Mouse (Mus musculus) embryonic facial prominence, embryonic 12.5 days (tissue): ENCODE measurements at regions not wholly inside any gene's neighbourhood (a gene's known extent, or its start where the extent isn't known, plus 50 kb on each side); places are given as distances from the start of the nearest gene placed in this dataset.

Source experiments
- ATAC-seq: fragments of 200-750 bp; cut with Nextera tagmentation; 2 replicates; pipeline ENCODE4 v1.8.0; 2017; ENCODE audit not compliant: insufficient number of reproducible peaks, insufficient read depth, low FRiP score, low TSS enrichment
- H3K27ac ChIP-seq: fragments of 300-500 bp; sonication (generic); 2 replicates; pipeline ENCODE4 v1.5.1; 2016; ENCODE audit warnings: mild to moderate bottlenecking
- H3K27me3 ChIP-seq: fragments of 300-500 bp; sonication (generic); 2 replicates; pipeline ENCODE4 v1.6.1; 2016; ENCODE audit warnings: mild to moderate bottlenecking, moderate library complexity
- H3K36me3 ChIP-seq: fragments of 300-500 bp; sonication (generic); 2 replicates; pipeline ENCODE4 v1.6.1; 2016; ENCODE audit warnings: mild to moderate bottlenecking
- H3K4me1 ChIP-seq: fragments of 300-500 bp; sonication (generic); 2 replicates; pipeline ENCODE4 v1.6.1; 2016
- H3K4me2 ChIP-seq: fragments of 300-500 bp; sonication (generic); replicated peaks from 2 replicates; pipeline ENCODE4 v1.6.1; 2016; ENCODE audit warnings: mild to moderate bottlenecking, moderate library complexity
- H3K4me3 ChIP-seq: fragments of 300-500 bp; sonication (generic); 2 replicates; pipeline ENCODE4 v1.5.1; 2016; ENCODE audit warnings: mild to moderate bottlenecking
- H3K9ac ChIP-seq: fragments of 300-500 bp; sonication (generic); 2 replicates; pipeline ENCODE4 v1.6.1; 2016; ENCODE audit warnings: mild to moderate bottlenecking, moderate library complexity
- H3K9me3 ChIP-seq: fragments of 300-500 bp; sonication (generic); 2 replicates; pipeline ENCODE4 v1.6.1; 2016; ENCODE audit warnings: mild to moderate bottlenecking, moderate library complexity
- WGBS: fragments of 180-500 bp; shearing (Covaris S2); methylation state at CpG from one replicate; pipeline ENCODE4 v1.1.7; 2016; 5-methylcytosine and 5-hydroxymethylcytosine counted together

DNA sequence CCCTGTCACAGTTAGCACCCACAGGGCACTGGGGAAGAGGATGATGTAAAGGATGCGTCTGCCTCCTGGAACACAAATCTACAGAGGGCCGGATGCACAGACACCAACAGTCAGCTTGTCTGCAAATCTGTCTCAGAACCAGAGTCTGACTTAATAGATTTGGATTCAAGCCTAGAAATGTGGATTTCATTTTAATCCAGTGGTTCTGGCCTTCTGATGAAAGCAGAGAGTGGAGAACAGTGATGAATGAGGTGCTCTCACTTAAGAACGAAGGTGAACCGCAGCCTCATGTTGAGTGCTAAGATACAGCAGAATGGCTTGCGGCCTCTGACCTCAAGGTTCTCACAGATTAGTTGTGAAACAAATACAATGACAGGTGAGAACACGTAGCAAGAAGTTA lies 446.5 kb downstream of the Tmem114 start:
- Histone ChIP-seq H3K4me2 (no peak overlapping the region), H3K4me1 (no peaks in the 10 kb centered on the region), H3K9ac (no peak overlapping the region), H3K36me3 (no peaks in the 10 kb centered on the region), H3K27ac (no peak overlapping the region), H3K9me3 (no peaks in the 10 kb centered on the region), H3K4me3 (no peak overlapping the region), H3K27me3 (no peaks in the 10 kb centered on the region)
- ATAC-seq = no peak
- 67% methylated on average over 6 of the region's 6 CpGs for WGBS

GRCm38 (mm10) chr16:7951616-7952015 lies 473.3 kb downstream of the Tmem114 start:
- Histone ChIP-seq H3K27ac (no peak overlapping the region), H3K9ac (no peak overlapping the region), H3K4me3 (no peak overlapping the region), H3K4me1 (no peaks in the 10 kb centered on the region), H3K36me3 (no peaks in the 10 kb centered on the region), H3K9me3 (no peaks in the 10 kb centered on the region), H3K4me2 (no peak overlapping the region), H3K27me3 (no peaks in the 10 kb centered on the region)
- WGBS = 74% methylated on average over 2 of the region's 2 CpGs
- no peak for ATAC-seq

- H3K9ac ChIP-seq = no peak overlapping the region
- no peak overlapping the region for H3K4me2 ChIP-seq
- no peaks in the 10 kb centered on the region for H3K27me3 ChIP-seq
- WGBS = 74% methylated on average over 2 of the region's 2 CpGs
- H3K9me3 ChIP-seq = no peaks in the 10 kb centered on the region
- H3K4me3 ChIP-seq = no peak overlapping the region
- H3K36me3 ChIP-seq = no peaks in the 10 kb centered on the region
- ATAC-seq = no peak
- no peaks in the 10 kb centered on the region for H3K4me1 ChIP-seq
- no peak overlapping the region for H3K27ac ChIP-seq
Measured at GRCm38 (mm10) chr16:7942333-7942732, 482.6 kb downstream of the Tmem114 start.

- 71% methylated on average over 5 of the region's 5 CpGs for WGBS
- H3K9ac ChIP-seq = no peak overlapping the region
- H3K4me2 ChIP-seq = no peak overlapping the region
- no peaks in the 10 kb centered on the region for H3K27me3 ChIP-seq
- H3K4me1 ChIP-seq = no peaks in the 10 kb centered on the region
- no peaks in the 10 kb centered on the region for H3K36me3 ChIP-seq
- no peak overlapping the region for H3K4me3 ChIP-seq
- H3K27ac ChIP-seq = no peak overlapping the region
- no peak for ATAC-seq
- H3K9me3 ChIP-seq = no peaks in the 10 kb centered on the region
Measured at GRCm38 (mm10) chr16:7937167-7937566, 487.8 kb downstream of the Tmem114 start.

- Histone ChIP-seq H3K4me3 (no peak overlapping the region), H3K36me3 (no peaks in the 10 kb centered on the region), H3K27ac (no peak overlapping the region), H3K4me2 (no peak overlapping the region), H3K9ac (no peak overlapping the region), H3K4me1 (no peaks in the 10 kb centered on the region), H3K9me3 (no peaks in the 10 kb centered on the region), H3K27me3 (no peaks in the 10 kb centered on the region)
- 55% methylated on average over 4 of the region's 4 CpGs for WGBS
- ATAC-seq = no peak
Measured at GRCm38 (mm10) chr16:7932322-7932721, 492.6 kb downstream of the Tmem114 start.

- 85% methylated on average over 6 of the region's 6 CpGs for WGBS
- H3K27ac ChIP-seq = no peak overlapping the region
Measured at GRCm38 (mm10) chr16:7931676-7932075, 493.3 kb downstream of the Tmem114 start.

DNA sequence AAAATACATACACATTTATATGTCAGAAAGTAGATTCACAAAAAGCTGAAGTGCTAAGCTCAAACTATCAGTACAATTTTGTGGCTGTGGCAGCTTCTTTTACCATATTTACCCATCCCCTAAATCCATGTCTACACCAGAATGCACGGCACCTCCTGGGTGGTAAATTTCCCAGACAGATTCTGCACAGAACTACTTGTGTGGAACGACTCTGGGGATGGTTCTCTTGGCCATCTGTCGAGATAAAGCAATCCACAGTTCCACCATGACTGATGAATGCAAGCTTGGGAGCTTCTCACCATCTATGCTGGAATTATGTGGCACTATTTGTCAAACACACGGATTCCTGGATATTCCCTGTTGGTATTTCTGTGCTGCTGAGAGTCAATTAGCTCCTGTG lies 495.8 kb downstream of the Tmem114 start:
- Histone ChIP-seq H3K27me3 (no peaks in the 10 kb centered on the region), H3K4me2 (no peak overlapping the region), H3K9me3 (no peaks in the 10 kb centered on the region), H3K4me3 (no peak overlapping the region), H3K9ac (no peak overlapping the region), H3K27ac (no peak overlapping the region), H3K36me3 (no peaks in the 10 kb centered on the region), H3K4me1 (no peaks in the 10 kb centered on the region)
- WGBS = 63% methylated on average over 4 of the region's 4 CpGs
- no peak for ATAC-seq

More at GRCm38 (mm10) chr16:7931676-7932075, 493.3 kb downstream of the Tmem114 start:
- no peak overlapping the region for H3K4me2 ChIP-seq
- H3K4me3 ChIP-seq = no peak overlapping the region
- no peaks in the 10 kb centered on the region for H3K9me3 ChIP-seq
- no peaks in the 10 kb centered on the region for H3K36me3 ChIP-seq
- no peaks in the 10 kb centered on the region for H3K4me1 ChIP-seq
- no peak overlapping the region for H3K9ac ChIP-seq
- H3K27me3 ChIP-seq = no peaks in the 10 kb centered on the region
- ATAC-seq = no peak

DNA sequence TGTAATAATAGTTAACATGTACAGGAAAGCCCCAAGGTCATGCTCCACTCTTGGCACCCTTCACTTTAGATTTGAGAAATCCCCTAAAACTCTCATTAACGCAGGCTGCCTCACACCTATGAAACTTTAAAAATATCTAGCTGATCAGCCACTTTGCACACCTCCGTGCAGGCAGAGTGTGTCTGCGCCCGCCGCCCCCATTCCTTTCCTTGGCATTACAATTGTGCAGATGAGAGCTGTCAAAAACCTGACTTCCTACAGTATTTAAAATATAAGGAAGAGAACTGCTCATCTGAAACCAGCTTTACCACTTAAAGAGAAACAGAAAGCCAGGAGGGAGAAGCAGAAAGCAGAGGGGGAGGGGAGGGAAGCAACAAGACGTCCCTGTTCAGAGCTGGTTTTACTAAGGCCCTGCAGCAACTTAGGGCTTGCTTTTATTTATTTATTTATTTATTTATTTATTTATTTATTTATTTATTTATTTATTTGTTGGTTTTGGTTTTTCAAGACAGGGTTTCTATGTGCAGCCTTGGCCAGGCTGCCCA lies 496.5 kb downstream of the Tmem114 start:
- H3K36me3 ChIP-seq = no peaks in the 10 kb centered on the region
- WGBS = 62% methylated on average over 6 of the region's 6 CpGs

GRCm38 (mm10) chr16:7927756-7928155 lies 497.2 kb downstream of the Tmem114 start:
- Histone ChIP-seq H3K4me3 (no peak overlapping the region), H3K36me3 (no peaks in the 10 kb centered on the region), H3K9ac (no peak overlapping the region), H3K9me3 (no peaks in the 10 kb centered on the region), H3K27me3 (no peaks in the 10 kb centered on the region), H3K4me2 (no peak overlapping the region), H3K4me1 (no peaks in the 10 kb centered on the region), H3K27ac (no peak overlapping the region)
- ATAC-seq = no peak
- WGBS = 72% methylated on average over 8 of the region's 8 CpGs

More for the DNA sequence above, 496.5 kb downstream of the Tmem114 start:
- Histone ChIP-seq H3K9ac (no peak overlapping the region), H3K27ac (no peak overlapping the region), H3K27me3 (no peaks in the 10 kb centered on the region), H3K4me3 (no peak overlapping the region), H3K4me2 (no peak overlapping the region), H3K4me1 (no peaks in the 10 kb centered on the region), H3K9me3 (no peaks in the 10 kb centered on the region)
- no peak for ATAC-seq

- WGBS = 78% methylated on average over 2 of the region's 2 CpGs
- no peak for ATAC-seq
- no peaks in the 10 kb centered on the region for H3K4me1 ChIP-seq
- H3K4me3 ChIP-seq = no peak overlapping the region
- no peaks in the 10 kb centered on the region for H3K36me3 ChIP-seq
- no peak overlapping the region for H3K27ac ChIP-seq
- H3K9ac ChIP-seq = no peak overlapping the region
- no peaks in the 10 kb centered on the region for H3K27me3 ChIP-seq
- H3K9me3 ChIP-seq = no peaks in the 10 kb centered on the region
- H3K4me2 ChIP-seq = no peak overlapping the region
Measured at GRCm38 (mm10) chr16:7895786-7896185, 529.1 kb downstream of the Tmem114 start.

- H3K27me3 ChIP-seq = no peaks in the 10 kb centered on the region
- no peaks in the 10 kb centered on the region for H3K36me3 ChIP-seq
- no peaks in the 10 kb centered on the region for H3K9me3 ChIP-seq
- no peak overlapping the region for H3K4me3 ChIP-seq
- no peak overlapping the region for H3K4me2 ChIP-seq
- H3K9ac ChIP-seq = no peak overlapping the region
- H3K27ac ChIP-seq = no peak overlapping the region
- 85% methylated on average over 5 of the region's 5 CpGs for WGBS
- ATAC-seq = no peak
- no peaks in the 10 kb centered on the region for H3K4me1 ChIP-seq
Measured at GRCm38 (mm10) chr16:7892799-7893198, 532.1 kb downstream of the Tmem114 start.

- 92% methylated on average over 2 of the region's 2 CpGs for WGBS
- no peaks in the 10 kb centered on the region for H3K4me1 ChIP-seq
- H3K27me3 ChIP-seq = no peaks in the 10 kb centered on the region
- no peak overlapping the region for H3K27ac ChIP-seq
- H3K9ac ChIP-seq = no peak overlapping the region
- H3K36me3 ChIP-seq = no peaks in the 10 kb centered on the region
- no peak for ATAC-seq
- H3K9me3 ChIP-seq = no peaks in the 10 kb centered on the region
- H3K4me3 ChIP-seq = no peak overlapping the region
- no peak overlapping the region for H3K4me2 ChIP-seq
Measured at GRCm38 (mm10) chr16:7863406-7863805, 561.5 kb downstream of the Tmem114 start.

DNA sequence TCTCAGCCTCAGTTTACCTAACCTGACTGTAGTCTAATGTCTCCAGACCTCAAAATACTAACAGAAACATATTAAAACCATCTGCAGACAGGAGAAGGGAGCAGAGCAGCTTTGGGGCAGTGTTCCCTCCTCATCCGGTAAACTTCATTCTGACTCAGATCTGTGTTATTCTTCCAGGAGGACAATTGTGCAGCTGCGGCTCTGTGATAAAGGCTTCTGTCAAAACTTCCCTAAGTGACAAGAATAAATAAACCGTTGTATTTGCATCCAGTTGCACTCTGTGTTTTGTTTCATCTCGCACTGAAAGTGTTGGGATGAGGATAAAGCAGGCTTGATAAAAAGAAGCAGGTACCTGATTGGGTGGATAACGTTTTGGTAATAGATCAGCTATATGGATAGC lies 585.8 kb downstream of the Tmem114 start:
- Histone ChIP-seq H3K4me1 (no peaks in the 10 kb centered on the region), H3K27me3 (no peaks in the 10 kb centered on the region), H3K36me3 (no peaks in the 10 kb centered on the region), H3K4me2 (no peak overlapping the region), H3K9me3 (no peaks in the 10 kb centered on the region), H3K27ac (no peak overlapping the region), H3K9ac (no peak overlapping the region), H3K4me3 (no peak overlapping the region)
- 79% methylated on average over 5 of the region's 5 CpGs for WGBS
- no peak for ATAC-seq
